Mouse (Mus musculus) C2C12 (cell line): ENCODE data around the gene Gli2. TPM values are rescaled to one million over a fixed set of nuclear protein-coding genes. Genes with fewer than 3 reads are reported as not detected.

Source experiments
- H3K27me3 ChIP-seq: one replicate; pipeline ENCODE4 v1.6.1; 2011; ENCODE audit not compliant: control insufficient read depth, insufficient read depth, insufficient read length
- H3K36me3 ChIP-seq: one replicate; pipeline ENCODE4 v1.6.1; 2011; ENCODE audit not compliant: control insufficient read depth, insufficient read depth
- H3K4me3 ChIP-seq: one replicate; pipeline ENCODE4 v1.5.1; 2011; ENCODE audit warnings: mild to moderate bottlenecking, control low read depth; ENCODE audit not compliant: poor library complexity, insufficient read depth, severe bottlenecking
- H3K79me2 ChIP-seq: one replicate; pipeline ENCODE4 v1.6.1; 2011; ENCODE audit not compliant: control insufficient read depth, insufficient read depth
- H3K79me3 ChIP-seq: one replicate; pipeline ENCODE4 v1.6.1; 2011; ENCODE audit warnings: low read depth, control low read depth
- H3ac ChIP-seq: one replicate; pipeline ENCODE3; 2011; ENCODE audit warnings: low read depth; ENCODE audit not compliant: control insufficient read depth, insufficient read length
- CEBPB ChIP-seq: IDR thresholded peaks from one replicate; pipeline ENCODE4 v1.6.1; 2011; ENCODE audit warnings: low read depth, mild to moderate bottlenecking, control low read depth, moderate library complexity
- CTCF ChIP-seq: IDR thresholded peaks from one replicate; pipeline ENCODE4 v1.5.1; 2011; ENCODE audit not compliant: control insufficient read depth, insufficient read depth, insufficient read length
- FOSL1 ChIP-seq: IDR thresholded peaks from one replicate; pipeline ENCODE4 v1.8.0; 2011; ENCODE audit warnings: mild to moderate bottlenecking, low read length; ENCODE audit not compliant: poor library complexity, insufficient read depth, severe bottlenecking
- MAX ChIP-seq: IDR thresholded peaks from one replicate; pipeline ENCODE4 v1.6.1; 2011; ENCODE audit warnings: mild to moderate bottlenecking, control low read depth
- MYOD1 ChIP-seq: IDR thresholded peaks from one replicate; pipeline ENCODE4 v1.6.1; 2011; ENCODE audit warnings: low read depth; ENCODE audit not compliant: control insufficient read depth, insufficient read length
- MYOG ChIP-seq: IDR thresholded peaks from one replicate; pipeline ENCODE4 v1.6.1; 2011; ENCODE audit not compliant: control insufficient read depth, insufficient read length; ENCODE audit errors: extremely low read depth
- USF1 ChIP-seq: IDR thresholded peaks from one replicate; pipeline ENCODE4 v1.6.1; 2011; ENCODE audit warnings: low read depth, mild to moderate bottlenecking, control low read depth, moderate library complexity
- polyA plus RNA-seq: library from polyadenylated mRNA; unstranded; fragments of >200 nt; fragmentation: generic; extraction: Trizol; gene quantifications from one replicate; pipeline ENCODE4 v1.2.1, GENCODE M21; 2012; ENCODE audit warnings: missing spikeins

Gli2 gene
- polyA plus RNA-seq, 1 experiment = 0.74 TPM

DNA sequence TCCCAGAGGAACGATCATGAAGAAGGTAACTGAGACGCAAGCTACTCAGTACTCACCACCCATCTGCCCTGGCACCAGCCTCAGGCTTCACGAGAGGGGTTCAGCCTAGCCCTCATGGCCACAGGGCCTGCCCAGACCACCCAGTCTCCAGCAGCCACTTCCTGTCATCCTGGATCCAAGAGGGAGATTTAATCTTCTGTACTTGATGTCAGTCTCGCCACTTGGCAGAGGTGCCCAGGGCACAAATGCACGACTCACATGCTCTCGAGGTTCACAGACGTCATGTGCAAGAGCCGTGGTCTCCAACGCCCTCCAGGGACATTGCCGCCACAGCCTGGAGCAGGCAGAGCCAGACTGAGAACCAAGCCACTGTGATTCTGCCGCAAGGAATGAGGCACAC is 84.0 kb downstream of the Gli2 start:
- Histone ChIP-seq H3ac (no peak overlapping the region), H3K4me3 (no peak overlapping the region), H3K79me3 (no peaks in the 10 kb centered on the region), H3K79me2 (no peaks in the 10 kb centered on the region), H3K27me3 (no peaks in the 10 kb centered on the region), H3K36me3 (no peaks in the 10 kb centered on the region)
- no peak for TF ChIP-seq MYOG
- TF ChIP-seq MYOD1 = no peak
- TF ChIP-seq USF1 = no peak
- TF ChIP-seq FOSL1 = no peak
- TF ChIP-seq CTCF = no peak
- no peak for TF ChIP-seq CEBPB
- no peak for TF ChIP-seq MAX

DNA sequence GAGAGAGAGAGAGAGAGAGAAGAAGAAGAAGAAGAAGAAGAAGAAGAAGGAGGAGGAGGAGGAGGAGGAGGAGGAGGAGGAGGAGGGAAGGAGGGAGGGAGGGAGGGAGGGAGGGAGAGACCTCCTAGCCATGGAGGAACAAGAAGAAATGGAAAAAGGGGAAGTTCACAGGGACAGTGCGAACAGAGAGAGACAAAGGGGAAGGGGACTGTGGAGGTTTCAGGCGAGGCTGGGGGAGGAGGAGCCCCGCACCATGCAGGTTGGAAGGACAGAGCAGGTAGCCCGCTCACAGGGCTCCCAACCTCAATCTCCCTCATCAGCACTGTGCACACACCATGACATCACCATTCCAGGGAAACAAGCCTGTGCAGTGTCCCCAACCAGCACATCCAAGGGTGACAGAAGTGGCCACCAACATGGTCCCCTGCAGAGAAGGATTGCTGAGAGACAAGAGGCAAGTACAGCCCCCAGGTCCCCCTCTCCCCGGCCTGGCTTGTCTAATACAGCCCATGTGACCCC is 84.7 kb downstream of the Gli2 start:
- H3K79me3 ChIP-seq = no peaks in the 10 kb centered on the region
- H3K79me2 ChIP-seq = no peaks in the 10 kb centered on the region
- no peak overlapping the region for H3K4me3 ChIP-seq
- no peaks in the 10 kb centered on the region for H3K27me3 ChIP-seq
- H3K36me3 ChIP-seq = no peaks in the 10 kb centered on the region
- TF ChIP-seq MYOG (no peak), MYOD1 (no peak), FOSL1 (no peak), CTCF (no peak), MAX (no peak), USF1 (no peak), CEBPB (no peak)
- no peak overlapping the region for H3ac ChIP-seq

DNA sequence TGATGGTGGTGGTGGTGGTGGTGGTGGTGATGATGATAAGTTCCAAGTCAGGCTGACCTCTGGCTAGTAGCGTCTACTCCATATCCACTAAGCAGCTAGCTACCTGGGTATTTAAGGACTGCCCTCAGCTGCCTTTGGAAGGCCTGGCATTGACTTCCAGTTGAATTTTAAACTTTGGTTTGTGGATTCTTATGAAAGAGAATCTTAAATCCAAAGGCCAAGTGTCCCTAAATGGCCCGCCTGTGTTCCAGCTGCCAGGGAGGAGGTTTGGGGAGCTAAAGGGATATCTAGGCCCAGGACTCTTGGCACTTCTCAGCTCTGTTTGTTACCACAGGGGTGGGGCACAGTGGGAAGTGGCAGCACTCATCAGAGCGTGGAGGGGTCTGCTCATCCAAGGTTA is 85.4 kb downstream of the Gli2 start:
- no peaks in the 10 kb centered on the region for H3K27me3 ChIP-seq
- no peak for TF ChIP-seq MYOD1
- no peak for TF ChIP-seq CTCF
- no peak for TF ChIP-seq MYOG
- TF ChIP-seq CEBPB = no peak
- TF ChIP-seq FOSL1 = no peak
- TF ChIP-seq USF1 = no peak
- TF ChIP-seq MAX = no peak
- H3ac ChIP-seq = no peak overlapping the region
- H3K79me3 ChIP-seq = no peaks in the 10 kb centered on the region
- H3K79me2 ChIP-seq = no peaks in the 10 kb centered on the region
- no peak overlapping the region for H3K4me3 ChIP-seq
- H3K36me3 ChIP-seq = no peaks in the 10 kb centered on the region

DNA sequence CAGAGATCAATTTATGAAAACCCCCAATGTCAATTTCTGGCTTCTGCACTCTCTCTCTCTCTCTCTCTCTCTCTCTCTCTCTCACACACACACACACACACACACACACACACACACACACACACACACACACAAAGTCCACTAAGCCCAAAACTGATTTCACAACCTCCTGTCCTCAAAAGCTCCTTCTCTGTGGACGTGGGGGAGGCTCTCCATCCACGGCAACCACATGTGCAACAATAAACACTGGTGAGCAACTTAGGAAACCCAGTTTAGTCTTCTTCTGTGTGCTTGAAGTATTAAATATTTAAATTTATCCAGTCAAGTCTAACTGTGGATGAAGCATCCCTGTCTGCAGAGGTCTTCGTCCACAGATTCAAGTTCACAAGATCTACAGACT is 86.1 kb downstream of the Gli2 start:
- Histone ChIP-seq H3K27me3 (no peaks in the 10 kb centered on the region), H3K4me3 (no peak overlapping the region), H3K36me3 (no peaks in the 10 kb centered on the region), H3K79me3 (no peaks in the 10 kb centered on the region), H3ac (no peak overlapping the region), H3K79me2 (no peaks in the 10 kb centered on the region)
- TF ChIP-seq CTCF (no peak), CEBPB (no peak), MAX (no peak), MYOG (no peak), USF1 (no peak), MYOD1 (no peak), FOSL1 (no peak)

DNA sequence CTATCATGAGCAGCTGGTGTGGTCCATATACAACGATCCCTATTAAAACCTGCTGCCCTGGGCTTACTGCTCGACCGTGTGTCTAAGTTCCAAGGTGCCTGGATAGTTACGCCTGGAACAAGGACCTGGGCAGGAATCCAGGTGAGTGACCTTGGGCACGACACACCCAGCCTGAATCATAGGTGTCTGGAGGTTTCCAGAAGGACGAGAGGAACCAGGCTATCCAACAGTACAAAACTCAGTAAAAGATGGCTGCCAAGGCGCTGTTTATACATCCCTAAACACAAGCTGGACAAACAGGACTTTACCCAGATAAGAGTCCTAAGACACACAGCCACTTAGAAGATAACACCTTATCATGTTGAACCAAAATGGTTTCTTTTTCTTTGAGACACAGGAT is 94.8 kb downstream of the Gli2 start:
- Histone ChIP-seq H3K27me3 (no peaks in the 10 kb centered on the region), H3K36me3 (no peaks in the 10 kb centered on the region), H3K79me3 (no peaks in the 10 kb centered on the region), H3K4me3 (no peak overlapping the region), H3K79me2 (no peaks in the 10 kb centered on the region), H3ac (no peak overlapping the region)
- TF ChIP-seq USF1 = no peak
- TF ChIP-seq MYOD1 = no peak
- no peak for TF ChIP-seq CTCF
- TF ChIP-seq FOSL1 = no peak
- TF ChIP-seq MYOG = no peak
- no peak for TF ChIP-seq CEBPB
- no peak for TF ChIP-seq MAX

DNA sequence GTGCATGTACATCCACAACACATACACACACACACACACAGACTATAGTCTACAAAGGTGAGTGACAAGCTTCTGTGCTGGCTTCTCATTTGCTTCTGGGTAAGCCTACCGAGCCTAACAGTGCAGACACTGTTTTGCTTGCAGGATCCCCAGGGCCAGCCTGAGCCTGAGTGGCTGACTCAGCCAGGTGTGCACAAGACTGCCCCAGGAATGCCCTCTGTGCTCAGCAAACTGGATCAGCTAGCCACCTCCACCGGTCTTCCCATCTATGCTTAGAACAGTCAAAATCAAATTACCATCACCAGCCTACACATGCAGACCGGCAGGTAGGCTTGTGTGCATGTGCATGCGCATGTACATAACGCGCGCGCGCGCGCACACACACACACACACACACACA is 97.6 kb downstream of the Gli2 start:
- H3K4me3 ChIP-seq = no peak overlapping the region
- H3K36me3 ChIP-seq = no peaks in the 10 kb centered on the region
- H3K79me3 ChIP-seq = no peaks in the 10 kb centered on the region
- H3K79me2 ChIP-seq = no peaks in the 10 kb centered on the region
- H3K27me3 ChIP-seq = no peaks in the 10 kb centered on the region
- H3ac ChIP-seq = no peak overlapping the region
- no peak for TF ChIP-seq FOSL1
- TF ChIP-seq MAX = no peak
- TF ChIP-seq MYOG = no peak
- TF ChIP-seq CTCF = no peak
- no peak for TF ChIP-seq MYOD1
- no peak for TF ChIP-seq CEBPB
- TF ChIP-seq USF1 = no peak
